Mouse (Mus musculus) thymus, postnatal 0 days (tissue): ENCODE results near the gene Lcp2. TPM values are rescaled to one million over a fixed set of nuclear protein-coding genes. Genes with fewer than 3 reads are reported as not detected.

Experiments used
- DNase-seq: peaks from one replicate; pipeline ENCODE4 v3.0.0-alpha.2; 2015; ENCODE audit warnings: low spot score
- polyA plus RNA-seq: library from polyadenylated mRNA; unstranded; fragments of >200 nt; fragmentation: Nextera tagmentation; extraction: Ambion mirVana; gene quantifications from 2 replicates; pipeline ENCODE4 v1.2.1, GENCODE M21; 2015

Lcp2 gene
- polyA plus RNA-seq, 1 experiment from 2014 or later, result 135 TPM

DNA sequence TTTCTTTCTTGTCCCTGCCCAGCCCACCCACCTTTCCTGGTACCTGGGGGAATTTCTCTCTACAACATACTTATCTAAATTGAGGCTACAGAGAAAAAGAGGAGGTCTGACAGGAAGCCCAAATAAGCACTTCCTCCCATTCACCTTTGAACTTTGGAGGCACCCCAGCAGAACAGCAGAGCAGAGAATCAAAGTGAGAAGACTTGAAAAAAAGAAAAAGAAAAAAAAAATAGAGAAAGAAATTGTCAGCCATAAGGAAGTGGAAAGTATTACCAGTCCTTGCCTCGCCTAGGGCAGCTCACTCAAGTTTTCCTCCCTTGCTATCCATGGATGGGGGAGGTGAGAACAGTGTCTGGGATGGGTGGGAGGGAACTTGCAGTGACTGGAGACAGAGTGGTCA lies 3.9 kb upstream of the Lcp2 start:
- DNase-seq, result peak; percentile 83

- peak; percentile 50 for DNase-seq
These were observed 820 bp downstream of the Lcp2 start for GRCm38 (mm10) chr11:34047542-34047937.

DNA sequence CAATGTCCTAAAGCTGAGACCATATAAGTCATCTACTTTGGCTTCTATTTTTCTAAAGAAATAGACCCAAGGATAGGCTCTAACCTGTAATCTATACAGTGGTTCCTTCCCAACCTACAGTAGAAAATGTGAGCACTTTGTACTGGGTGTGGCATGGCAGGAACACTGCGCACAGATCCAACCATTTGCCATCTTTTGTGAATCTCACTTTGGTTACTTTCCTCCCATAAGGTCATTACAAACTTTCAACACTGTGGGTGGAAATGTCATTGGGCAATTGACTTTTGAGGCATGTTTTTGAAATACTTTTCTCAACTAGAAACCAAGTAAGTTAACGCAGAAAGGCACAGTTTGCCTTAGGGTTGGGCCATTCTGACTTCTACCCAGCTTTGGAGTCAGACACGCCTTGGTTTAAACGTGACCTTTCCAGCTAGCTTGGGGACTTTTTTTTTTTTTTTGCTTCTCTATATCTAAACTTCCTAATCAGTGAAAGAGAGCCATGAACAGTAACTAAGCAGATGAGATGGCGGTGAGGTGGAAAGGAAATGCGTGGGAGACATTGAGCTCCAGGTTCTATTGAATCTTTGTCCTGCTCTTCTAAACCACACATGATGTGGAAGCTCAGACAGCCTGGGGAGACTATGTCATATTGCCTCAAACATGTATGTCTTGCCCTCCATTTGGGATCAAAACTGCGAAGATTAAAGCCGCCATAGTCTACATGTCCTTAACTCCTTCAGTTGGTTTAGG lies 1.8 kb downstream of the Lcp2 start:
- peak; percentile 28 for DNase-seq

DNA sequence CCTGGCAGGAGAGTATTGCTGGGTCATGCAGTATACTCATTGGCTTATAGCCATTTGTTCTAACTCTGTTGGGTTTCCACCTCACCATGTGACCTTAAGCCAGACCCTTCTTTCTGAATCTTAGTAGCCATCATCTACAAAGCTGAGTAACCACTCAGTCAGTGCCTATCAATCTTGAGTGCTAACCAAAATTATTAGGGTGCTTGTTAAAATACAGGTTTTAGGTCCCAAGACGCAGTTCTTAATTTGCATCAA lies 2.3 kb downstream of the Lcp2 start:
- DNase-seq, result no peak

- peak; percentile 51 for DNase-seq
These were observed 3.3 kb downstream of the Lcp2 start for GRCm38 (mm10) chr11:34050063-34050462.

DNA sequence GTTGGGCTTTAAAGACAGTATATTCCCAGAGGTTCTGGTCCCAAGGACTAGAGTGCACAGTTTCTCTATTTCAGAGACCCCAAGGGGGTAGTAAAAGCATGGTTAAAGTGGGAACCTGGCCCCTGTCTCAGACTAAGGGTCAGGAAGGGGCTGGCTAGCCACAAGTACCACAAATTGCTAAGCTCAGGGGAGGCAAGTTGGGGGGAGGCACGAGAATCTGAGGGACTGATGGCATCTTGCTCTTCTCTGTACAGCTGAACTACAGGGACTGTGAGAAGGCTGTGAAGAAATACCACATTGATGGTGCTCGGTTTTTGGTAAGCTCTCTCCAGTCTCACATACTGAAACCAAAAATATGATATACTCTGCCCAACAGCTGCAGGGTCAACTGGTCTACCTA lies 3.9 kb downstream of the Lcp2 start:
- DNase-seq, result no peak

- DNase-seq, result no peak
These were observed 6.5 kb downstream of the Lcp2 start for GRCm38 (mm10) chr11:34053031-34053818.

- no peak for DNase-seq
These were observed 7.5 kb downstream of the Lcp2 start for GRCm38 (mm10) chr11:34054031-34054727.

DNA sequence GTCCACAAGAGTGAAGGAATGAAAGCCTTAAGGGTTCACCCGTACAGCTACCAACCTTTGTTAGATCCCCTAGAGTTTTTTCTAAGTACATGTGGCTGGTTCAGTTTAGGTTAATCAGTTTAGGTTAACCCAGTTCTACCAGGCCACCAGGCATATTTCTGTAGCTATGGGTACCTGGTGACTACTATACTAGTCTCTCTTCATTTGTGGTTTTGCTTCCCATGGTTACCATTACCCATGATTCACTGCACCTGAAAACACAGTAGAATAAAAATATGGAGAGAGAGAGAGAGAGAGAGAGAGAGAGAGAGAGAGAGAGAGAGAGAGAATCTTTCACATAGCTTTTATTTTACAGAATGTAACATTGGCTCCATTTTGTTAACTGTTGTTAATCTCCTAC lies 10.0 kb downstream of the Lcp2 start:
- DNase-seq, result no peak

GRCm38 (mm10) chr11:34058332-34058731 lies 11.6 kb downstream of the Lcp2 start:
- no peak for DNase-seq

GRCm38 (mm10) chr11:34058960-34059359 lies 12.2 kb downstream of the Lcp2 start:
- no peak for DNase-seq

GRCm38 (mm10) chr11:34061740-34062139 lies 15.0 kb downstream of the Lcp2 start:
- no peak for DNase-seq

DNA sequence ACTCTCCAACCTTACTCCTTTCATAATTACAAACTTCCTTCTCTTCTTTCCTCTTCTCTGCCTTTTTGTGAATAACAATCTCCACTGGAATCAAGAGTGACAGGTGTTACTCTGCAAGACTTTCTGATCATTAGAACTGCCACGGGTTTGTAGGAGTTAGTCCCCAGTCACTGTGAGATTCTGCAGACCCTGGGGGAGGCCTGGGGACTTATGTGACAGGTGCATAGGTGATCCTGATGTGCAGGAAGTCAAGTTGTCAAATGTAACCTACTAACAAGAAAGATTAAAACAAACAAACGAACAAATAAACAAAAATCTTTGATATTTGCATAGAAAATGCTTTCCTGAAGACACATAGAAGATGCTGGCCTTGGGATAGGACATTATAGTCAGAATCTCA lies 16.5 kb downstream of the Lcp2 start:
- DNase-seq, result peak; percentile 50

DNA sequence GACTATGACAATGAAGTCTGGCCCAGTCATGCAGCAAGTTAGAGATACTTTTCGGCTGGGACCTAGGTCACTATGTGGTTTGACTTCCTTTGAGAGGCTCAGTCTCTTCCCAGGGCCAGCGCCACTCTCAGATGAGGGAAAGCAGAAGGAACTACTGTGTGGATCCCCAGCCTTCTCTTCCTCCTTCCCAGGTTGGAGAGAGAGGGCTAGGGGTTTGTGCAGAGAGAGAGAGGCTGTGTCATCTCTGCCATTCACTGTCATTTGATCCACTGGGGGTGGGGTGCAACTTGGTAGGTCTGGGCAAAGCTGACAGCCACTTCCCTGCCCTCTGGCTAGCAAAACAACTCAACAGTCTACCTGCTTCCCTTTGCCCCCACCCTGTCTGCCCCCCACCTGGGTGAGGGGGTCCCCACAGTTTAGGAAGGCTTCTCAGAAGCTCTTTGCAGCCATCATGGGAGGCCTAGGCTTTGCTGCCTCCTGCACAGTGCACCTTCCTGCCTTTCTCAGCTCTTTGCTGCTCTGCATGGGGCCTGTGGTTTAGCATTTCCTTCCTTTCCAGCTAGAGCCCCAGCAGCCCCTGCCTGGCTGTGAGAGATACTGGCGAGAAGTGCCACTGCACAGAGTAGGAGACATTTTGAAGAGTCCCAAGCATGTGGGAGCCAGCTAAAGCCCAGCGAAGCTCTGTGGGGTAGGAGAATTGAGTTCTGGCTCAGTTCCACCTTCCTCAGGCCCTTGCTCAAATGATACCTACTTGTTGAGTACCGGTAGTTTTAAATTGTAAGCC lies 17.2 kb downstream of the Lcp2 start:
- DNase-seq, result peak; percentile 90

- no peak for DNase-seq
These were observed 23.9 kb downstream of the Lcp2 start for GRCm38 (mm10) chr11:34070596-34070995.

- no peak for DNase-seq
These were observed 25.6 kb downstream of the Lcp2 start for GRCm38 (mm10) chr11:34072309-34072708.

- peak; percentile 51 for DNase-seq
These were observed 27.1 kb downstream of the Lcp2 start for GRCm38 (mm10) chr11:34073776-34074175.

- DNase-seq, result peak; percentile 91
These were observed 31.1 kb downstream of the Lcp2 start for GRCm38 (mm10) chr11:34077870-34078269.

DNA sequence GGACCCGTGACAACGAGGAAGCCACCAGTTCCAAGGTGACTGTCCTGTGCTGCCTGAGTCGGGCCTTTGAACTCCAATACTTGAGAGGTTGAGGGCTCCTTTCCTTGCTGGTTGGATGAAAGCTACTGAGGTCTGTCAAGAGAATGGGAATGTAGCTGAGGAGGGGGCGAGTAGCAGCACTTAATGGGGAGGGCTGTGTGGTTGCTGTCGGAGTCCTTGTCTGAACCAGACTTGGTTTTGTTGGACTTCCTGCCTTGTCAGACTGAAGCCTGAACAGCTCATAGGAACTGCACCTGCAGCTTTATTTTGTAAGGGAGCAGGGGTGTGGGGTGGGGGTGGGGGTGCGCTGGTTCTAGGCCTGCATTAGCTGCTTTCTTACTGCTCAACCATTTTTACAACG lies 31.9 kb downstream of the Lcp2 start:
- peak; percentile 80 for DNase-seq

GRCm38 (mm10) chr11:34079542-34080464 lies 33.1 kb downstream of the Lcp2 start:
- no peak for DNase-seq

DNA sequence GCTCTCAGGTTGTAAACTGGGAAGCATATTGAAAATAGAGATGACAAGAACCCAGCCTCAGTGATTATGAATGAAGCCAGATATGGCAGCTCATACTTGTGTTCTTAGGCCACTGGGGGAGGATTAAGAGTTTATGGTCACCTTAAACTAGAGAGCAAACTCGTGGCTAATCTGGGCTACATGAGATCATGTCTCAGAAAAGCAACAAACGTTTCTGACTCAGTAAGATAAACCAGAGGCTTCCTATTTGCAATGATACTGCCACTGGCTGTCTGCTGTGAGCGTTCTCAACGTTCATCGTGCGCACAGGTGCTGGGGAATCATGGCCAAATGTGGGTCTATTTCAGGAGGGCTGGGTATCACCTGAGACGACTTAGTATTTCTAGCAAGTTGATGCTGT lies 37.1 kb downstream of the Lcp2 start:
- no peak for DNase-seq
